Mouse (Mus musculus) hindbrain, embryonic 13.5 days (tissue): ENCODE measurements around the gene S100g. TPM values are rescaled to one million over a fixed set of nuclear protein-coding genes. Genes with fewer than 3 reads are reported as not detected.

Experiments
- ATAC-seq: fragments of 200-750 bp; cut with Nextera tagmentation; 2 replicates; pipeline ENCODE4 v1.8.0; 2017; ENCODE audit warnings: moderate TSS enrichment; ENCODE audit not compliant: low FRiP score
- H3K27ac ChIP-seq: fragments of 300-500 bp; sonication (generic); 2 replicates; pipeline ENCODE4 v1.5.1; 2015; ENCODE audit warnings: inconsistent platforms, mild to moderate bottlenecking, moderate library complexity
- H3K27me3 ChIP-seq: fragments of 300-500 bp; sonication (generic); 2 replicates; pipeline ENCODE4 v1.6.1; 2015; ENCODE audit warnings: mild to moderate bottlenecking, inconsistent platforms
- H3K36me3 ChIP-seq: fragments of 300-500 bp; sonication (generic); 2 replicates; pipeline ENCODE4 v1.6.1; 2015; ENCODE audit warnings: mild to moderate bottlenecking, inconsistent platforms
- H3K4me1 ChIP-seq: fragments of 300-500 bp; sonication (generic); replicated peaks from 2 replicates; pipeline ENCODE4 v1.6.1; 2015; ENCODE audit warnings: inconsistent platforms
- H3K4me2 ChIP-seq: fragments of 300-500 bp; sonication (generic); 2 replicates; pipeline ENCODE4 v1.6.1; 2015; ENCODE audit warnings: inconsistent platforms, mild to moderate bottlenecking, moderate library complexity
- H3K4me3 ChIP-seq: fragments of 300-500 bp; sonication (generic); 2 replicates; pipeline ENCODE4 v1.5.1; 2015; ENCODE audit warnings: mild to moderate bottlenecking, inconsistent platforms
- H3K9ac ChIP-seq: fragments of 300-500 bp; sonication (generic); 2 replicates; pipeline ENCODE4 v1.6.1; 2015; ENCODE audit warnings: mild to moderate bottlenecking, inconsistent platforms
- H3K9me3 ChIP-seq: fragments of 300-500 bp; sonication (generic); 2 replicates; pipeline ENCODE4 v1.6.1; 2016; ENCODE audit warnings: inconsistent platforms
- WGBS: fragments of 180-500 bp; shearing (Covaris S2); methylation state at CpG from one replicate; pipeline ENCODE4 v1.1.7; 2015; 5-methylcytosine and 5-hydroxymethylcytosine counted together
- polyA plus RNA-seq: library from polyadenylated mRNA; unstranded; fragments of >200 nt; fragmentation: Nextera tagmentation; extraction: Ambion mirVana; gene quantifications from 2 replicates; pipeline ENCODE4 v1.2.1, GENCODE M21; 2015

The S100g gene
- polyA plus RNA-seq, 1 experiment from 2014 or later: 1.1 TPM

DNA sequence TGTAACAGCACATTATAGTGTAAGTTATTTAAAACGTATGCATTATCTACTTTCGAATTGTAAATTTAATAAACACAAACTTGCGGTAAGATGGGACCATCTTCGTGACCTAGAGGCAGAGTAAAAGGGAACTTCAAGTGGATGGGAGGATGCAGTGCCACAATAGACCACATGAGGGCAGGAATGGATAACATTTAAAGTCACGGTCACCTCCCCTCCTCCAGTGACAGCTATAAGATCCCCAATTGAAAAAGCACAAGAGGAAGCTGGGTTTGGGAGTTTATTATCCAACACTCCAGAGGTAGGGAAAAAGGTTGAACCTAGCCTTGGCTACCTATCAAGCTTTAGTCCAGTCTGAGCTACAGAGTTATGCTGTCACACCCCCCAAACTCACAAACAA lies 48.7 kb downstream of the S100g start:
- Histone ChIP-seq H3K27me3 (no peaks in the 10 kb centered on the region), H3K27ac (no peak overlapping the region), H3K36me3 (peaks cover 6% of the 10 kb centered on the region), H3K9me3 (no peaks in the 10 kb centered on the region), H3K4me3 (no peak overlapping the region), H3K4me1 (no peaks in the 10 kb centered on the region), H3K4me2 (no peak overlapping the region), H3K9ac (no peak overlapping the region)
- WGBS: 36% methylated on average over 5 of the region's 5 CpGs
- ATAC-seq: no peak

DNA sequence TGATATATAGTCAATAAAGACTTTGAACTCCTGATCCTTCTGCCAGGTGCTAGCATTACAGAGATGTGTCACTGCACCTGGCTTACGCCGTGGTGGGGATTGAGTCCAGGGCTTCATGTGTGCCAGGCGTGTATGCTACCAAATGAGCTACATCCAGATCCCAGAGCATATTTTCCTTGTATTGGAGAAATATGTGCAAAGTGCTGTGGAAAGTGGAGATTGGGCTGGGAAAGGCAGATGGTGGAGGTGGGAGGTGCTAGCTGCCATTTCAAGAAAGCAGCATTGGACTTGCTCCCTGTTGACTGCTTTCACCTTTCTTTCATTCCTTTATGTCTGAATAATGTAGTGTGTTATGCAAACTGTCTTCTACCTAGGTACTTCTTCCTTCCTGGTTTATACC lies 50.7 kb downstream of the S100g start:
- no peak for ATAC-seq
- WGBS: 93% methylated on average over 3 of the region's 3 CpGs
- peaks cover 14% of the 10 kb centered on the region for H3K36me3 ChIP-seq

More for the DNA sequence above, 50.7 kb downstream of the S100g start:
- Histone ChIP-seq H3K4me1 (no peaks in the 10 kb centered on the region), H3K27ac (no peak overlapping the region), H3K27me3 (no peaks in the 10 kb centered on the region), H3K4me2 (no peak overlapping the region), H3K9me3 (no peaks in the 10 kb centered on the region), H3K4me3 (no peak overlapping the region), H3K9ac (no peak overlapping the region)

Other genes with a start within 250 kb of the S100g start
- gene Rbbp7, start 204.2 kb downstream of the S100g start, polyA plus RNA-seq: 217 and 218 TPM in 2 replicates
- 13.3 and 14.1 TPM in 2 replicates for gene Txlng, start 135.1 kb downstream of the S100g start, polyA plus RNA-seq
- 29.7 TPM in 2 replicates for gene Syap1, start 76.2 kb downstream of the S100g start, polyA plus RNA-seq
- gene Ctps2, start 63.4 kb downstream of the S100g start, polyA plus RNA-seq: 86.2 and 91.1 TPM in 2 replicates